Mouse (Mus musculus): Measurements from ENCODE around the gene Mmp12. TPM values are rescaled to one million over a fixed set of nuclear protein-coding genes. Genes with fewer than 3 reads are reported as not detected.

Mmp12 gene
- polyA plus RNA-seq (2017; shearing (Covaris generic)): 1 to 10 TPM in 1 of 2 experiments, not detected in 1; 2.2 TPM

GRCm38 (mm10) chr9:7344107-7344506 is at the start of gene Mmp12:
Gene Mmp12 (plus strand): TSS chr9:7344381.

GRCm38 (mm10) chr9:7387947-7388346 is 43.8 kb downstream of the Mmp12 start, which contains the start of gene Mmp1b:
Gene Mmp1b (minus strand): TSS chr9:7388047.

Other genes with a start within 250 kb of the Mmp12 start
- 1 to 10 TPM; 2.4 to 7.5 TPM for gene Dync2h1, start 159.9 kb upstream of the Mmp12 start, polyA plus RNA-seq (2017; shearing (Covaris generic))
- 100 to 1,000 TPM; 219 to 226 TPM for gene Dcun1d5, start 159.9 kb upstream of the Mmp12 start, polyA plus RNA-seq (2017; shearing (Covaris generic))
- not detected for gene Mmp13, start 71.9 kb upstream of the Mmp12 start, polyA plus RNA-seq (2017; shearing (Covaris generic))
- gene Mmp1b, start 43.7 kb downstream of the Mmp12 start, polyA plus RNA-seq (2017; shearing (Covaris generic)): not detected
- under 1 TPM in 1 of 2 experiments, not detected in 1; 0.22 TPM for gene Mmp3, start 101.4 kb downstream of the Mmp12 start, polyA plus RNA-seq (2017; shearing (Covaris generic))
- under 1 TPM in 1 of 2 experiments, not detected in 1; 0.31 TPM for gene Mmp10, start 158.0 kb downstream of the Mmp12 start, polyA plus RNA-seq (2017; shearing (Covaris generic))
- gene Mmp8, start 214.1 kb downstream of the Mmp12 start, polyA plus RNA-seq (2017; shearing (Covaris generic)): not detected
- gene Mmp27, start 227.0 kb downstream of the Mmp12 start, polyA plus RNA-seq (2017; shearing (Covaris generic)): under 1 TPM; 0.31 to 0.42 TPM

Measured in activated CD4-positive, CD25-positive, alpha-beta regulatory T cell (primary cell).